Mouse (Mus musculus): ENCODE results near the gene Otof. TPM values are rescaled to one million over a fixed set of nuclear protein-coding genes. Genes with fewer than 3 reads are reported as not detected.
A peak's percentile ranks its signal among the peaks of the same experiment; 100 is the strongest.

Gene Otof
- 0.30 and 0.46 TPM in 2 replicates for polyA plus RNA-seq (2015; fragmentation: Nextera tagmentation; extraction: Ambion mirVana)

DNA sequence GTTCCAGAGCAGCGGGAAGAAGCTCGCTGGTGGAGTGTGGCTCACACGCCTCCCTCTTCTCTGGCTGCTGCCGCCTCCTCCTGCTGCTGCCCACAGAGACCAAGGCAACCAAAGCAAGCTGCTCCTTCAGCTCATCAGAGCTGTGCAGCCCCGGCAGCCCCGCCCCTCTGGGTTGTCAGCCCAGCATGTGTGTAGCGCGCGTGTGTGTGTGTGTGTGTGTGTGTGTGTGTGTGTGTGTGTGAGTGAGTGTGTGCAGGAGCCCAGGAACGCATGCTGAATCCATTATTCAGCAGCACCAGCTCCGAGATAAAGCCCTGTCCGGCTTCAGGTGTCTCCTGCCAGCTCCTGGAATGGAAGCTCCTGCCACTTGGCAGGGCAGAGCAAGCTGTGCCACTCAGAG, at the start of gene Otof:
Gene Otof, minus strand, starts transcription at position 112 of the 400 bp plus-strand sequence.
- no peaks in the 10 kb centered on the region for H3K36me3 ChIP-seq (ENCODE audit: control insufficient read depth, insufficient read depth, low read length)
- H3K27me3 ChIP-seq (ENCODE audit: control insufficient read depth, insufficient read depth, low read length): peaks cover 5% of the 10 kb centered on the region
- no peak within 1 kb of the TSS for H3K9ac ChIP-seq (ENCODE audit: low read length)
- H3K9me3 ChIP-seq (replicated peaks; ENCODE audit: control insufficient read depth, low read length): no peaks in the 10 kb centered on the region
- no peak within 1 kb of the TSS for H3K4me2 ChIP-seq (ENCODE audit: low read depth, low read length)
- ATAC-seq (ENCODE audit: insufficient read depth, low FRiP score): 0 out of 2 replicates have a peak, but pooled peaks have one; percentile 68
- 13% methylated on average over 12 of the region's 12 CpGs for WGBS
- H3K4me3 ChIP-seq (replicated peaks; ENCODE audit: low read length): no peak within 1 kb of the TSS
- peaks cover 16% of the 10 kb centered on the region for H3K4me1 ChIP-seq (ENCODE audit: control insufficient read depth, insufficient read depth, low read length)
- H3K27ac ChIP-seq (ENCODE audit: low read length): no peak within 1 kb of the TSS

- H3K27ac ChIP-seq (ENCODE audit: low read length): no peak overlapping the region
- WGBS: 61% methylated on average over 7 of the region's 7 CpGs
- no peaks in the 10 kb centered on the region for H3K27me3 ChIP-seq (ENCODE audit: control insufficient read depth, insufficient read depth, low read length)
- no peak for ATAC-seq (ENCODE audit: insufficient read depth, low FRiP score)
- no peak overlapping the region for H3K4me3 ChIP-seq (replicated peaks; ENCODE audit: low read length)
- no peaks in the 10 kb centered on the region for H3K9me3 ChIP-seq (replicated peaks; ENCODE audit: control insufficient read depth, low read length)
- H3K4me1 ChIP-seq (ENCODE audit: control insufficient read depth, insufficient read depth, low read length): peaks cover 3% of the 10 kb centered on the region; the same call in 1 of the 2 replicates
- no peaks in the 10 kb centered on the region for H3K36me3 ChIP-seq (ENCODE audit: control insufficient read depth, insufficient read depth, low read length)
- no peak overlapping the region for H3K9ac ChIP-seq (ENCODE audit: low read length)
- H3K4me2 ChIP-seq (ENCODE audit: low read depth, low read length): no peak overlapping the region
Measured at GRCm38 (mm10) chr5:30497299-30497698, 35.6 kb upstream of the Otof start.

DNA sequence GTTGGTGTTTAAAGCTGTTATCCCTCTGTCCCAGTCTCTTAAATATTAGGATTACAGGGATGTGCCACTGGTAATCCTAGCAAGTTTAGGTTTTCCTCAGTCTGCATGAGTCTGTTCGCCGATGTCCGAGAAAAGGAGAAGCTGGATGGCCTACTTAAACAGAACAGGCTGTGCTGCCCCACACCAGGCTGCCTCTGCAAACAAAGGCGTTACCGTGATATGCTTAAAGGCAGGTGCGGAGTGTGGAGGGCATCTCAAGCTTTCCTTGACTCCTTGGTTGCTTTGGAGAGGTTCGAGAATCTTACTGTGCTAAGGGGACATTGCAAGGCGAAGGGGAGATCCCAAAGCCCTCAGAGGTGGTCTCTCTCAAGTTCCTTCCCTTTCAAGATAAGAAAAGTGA, 35.1 kb upstream of the Otof start:
- no peak for ATAC-seq (ENCODE audit: insufficient read depth, low FRiP score)
- H3K4me2 ChIP-seq (ENCODE audit: low read depth, low read length): no peak overlapping the region
- 71% methylated on average over 8 of the region's 8 CpGs for WGBS
- no peaks in the 10 kb centered on the region for H3K36me3 ChIP-seq (ENCODE audit: control insufficient read depth, insufficient read depth, low read length)
- no peak overlapping the region for H3K4me3 ChIP-seq (replicated peaks; ENCODE audit: low read length)
- no peaks in the 10 kb centered on the region for H3K27me3 ChIP-seq (ENCODE audit: control insufficient read depth, insufficient read depth, low read length)
- H3K27ac ChIP-seq (ENCODE audit: low read length): no peak overlapping the region
- H3K9ac ChIP-seq (ENCODE audit: low read length): no peak overlapping the region
- no peaks in the 10 kb centered on the region for H3K9me3 ChIP-seq (replicated peaks; ENCODE audit: control insufficient read depth, low read length)
- peaks cover 3% of the 10 kb centered on the region; the same call in 1 of the 2 replicates for H3K4me1 ChIP-seq (ENCODE audit: control insufficient read depth, insufficient read depth, low read length)

DNA sequence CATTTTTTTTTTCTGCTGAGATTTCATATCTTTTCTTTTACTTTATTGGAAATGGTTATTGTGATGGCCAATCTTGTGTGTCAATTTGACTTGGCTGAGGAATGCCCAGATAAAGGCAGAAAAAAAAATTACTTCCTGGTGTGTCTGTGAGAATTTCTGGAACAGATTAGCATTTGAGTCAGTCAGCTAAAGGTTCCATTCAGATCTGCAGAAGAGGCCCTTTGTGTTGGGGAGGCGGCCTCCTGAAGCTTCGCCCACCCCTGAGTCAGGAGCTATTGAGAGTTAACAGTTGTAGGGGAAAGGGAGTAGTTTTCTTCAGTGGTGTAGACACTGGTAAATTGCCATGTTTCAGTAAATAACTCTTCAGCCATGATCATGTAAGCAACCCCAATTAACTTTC, 33.6 kb upstream of the Otof start:
- no peak overlapping the region for H3K4me2 ChIP-seq (ENCODE audit: low read depth, low read length)
- no peak overlapping the region for H3K9ac ChIP-seq (ENCODE audit: low read length)
- H3K36me3 ChIP-seq (ENCODE audit: control insufficient read depth, insufficient read depth, low read length): no peaks in the 10 kb centered on the region
- H3K4me3 ChIP-seq (replicated peaks; ENCODE audit: low read length): no peak overlapping the region
- H3K27ac ChIP-seq (ENCODE audit: low read length): peak overlapping the region; percentile 56; the same call in 1 of the 2 replicates
- no peaks in the 10 kb centered on the region for H3K27me3 ChIP-seq (ENCODE audit: control insufficient read depth, insufficient read depth, low read length)
- no peaks in the 10 kb centered on the region for H3K9me3 ChIP-seq (replicated peaks; ENCODE audit: control insufficient read depth, low read length)
- 54% methylated on average over 2 of the region's 2 CpGs for WGBS
- ATAC-seq (ENCODE audit: insufficient read depth, low FRiP score): peak; percentile 41; the same call in 1 of the 2 replicates
- H3K4me1 ChIP-seq (ENCODE audit: control insufficient read depth, insufficient read depth, low read length): peaks cover 8% of the 10 kb centered on the region; the same call in 1 of the 2 replicates

- Histone ChIP-seq H3K27me3 (ENCODE audit: control insufficient read depth, insufficient read depth, low read length) (no peaks in the 10 kb centered on the region), H3K27ac (ENCODE audit: low read length) (peak overlapping the region; percentile 56), H3K4me3 (replicated peaks; ENCODE audit: low read length) (no peak overlapping the region), H3K4me2 (ENCODE audit: low read depth, low read length) (no peak overlapping the region), H3K36me3 (ENCODE audit: control insufficient read depth, insufficient read depth, low read length) (no peaks in the 10 kb centered on the region), H3K9ac (ENCODE audit: low read length) (no peak overlapping the region), H3K9me3 (replicated peaks; ENCODE audit: control insufficient read depth, low read length) (no peaks in the 10 kb centered on the region), H3K4me1 (ENCODE audit: control insufficient read depth, insufficient read depth, low read length) (peaks cover 9% of the 10 kb centered on the region; the same call in 1 of the 2 replicates)
- WGBS: 55% methylated on average over 7 of the region's 7 CpGs
- no peak for ATAC-seq (ENCODE audit: insufficient read depth, low FRiP score)
Measured at GRCm38 (mm10) chr5:30494606-30495005, 32.9 kb upstream of the Otof start.

GRCm38 (mm10) chr5:30493723-30494122, 32.0 kb upstream of the Otof start:
- no peaks in the 10 kb centered on the region for H3K27me3 ChIP-seq (ENCODE audit: control insufficient read depth, insufficient read depth, low read length)
- no peak for ATAC-seq (ENCODE audit: insufficient read depth, low FRiP score)
- no peak overlapping the region for H3K4me3 ChIP-seq (replicated peaks; ENCODE audit: low read length)
- H3K4me1 ChIP-seq (ENCODE audit: control insufficient read depth, insufficient read depth, low read length): peaks cover 9% of the 10 kb centered on the region; the same call in 1 of the 2 replicates
- H3K27ac ChIP-seq (ENCODE audit: low read length): no peak overlapping the region
- no peaks in the 10 kb centered on the region for H3K36me3 ChIP-seq (ENCODE audit: control insufficient read depth, insufficient read depth, low read length)
- no peak overlapping the region for H3K4me2 ChIP-seq (ENCODE audit: low read depth, low read length)
- 63% methylated on average over 7 of the region's 7 CpGs for WGBS
- no peaks in the 10 kb centered on the region for H3K9me3 ChIP-seq (replicated peaks; ENCODE audit: control insufficient read depth, low read length)
- H3K9ac ChIP-seq (ENCODE audit: low read length): no peak overlapping the region

- peak; percentile 44; the same call in 1 of the 2 replicates for ATAC-seq (ENCODE audit: insufficient read depth, low FRiP score)
- peaks cover 6% of the 10 kb centered on the region; the same call in 1 of the 2 replicates for H3K4me1 ChIP-seq (ENCODE audit: control insufficient read depth, insufficient read depth, low read length)
- no peak overlapping the region for H3K4me2 ChIP-seq (ENCODE audit: low read depth, low read length)
- no peaks in the 10 kb centered on the region for H3K36me3 ChIP-seq (ENCODE audit: control insufficient read depth, insufficient read depth, low read length)
- peak overlapping the region; percentile 73 for H3K27ac ChIP-seq (ENCODE audit: low read length)
- no peaks in the 10 kb centered on the region for H3K9me3 ChIP-seq (replicated peaks; ENCODE audit: control insufficient read depth, low read length)
- H3K4me3 ChIP-seq (replicated peaks; ENCODE audit: low read length): no peak overlapping the region
- WGBS: 47% methylated on average over 5 of the region's 5 CpGs
- H3K27me3 ChIP-seq (ENCODE audit: control insufficient read depth, insufficient read depth, low read length): no peaks in the 10 kb centered on the region
- H3K9ac ChIP-seq (ENCODE audit: low read length): no peak overlapping the region
Measured at GRCm38 (mm10) chr5:30490845-30491244, 29.1 kb upstream of the Otof start.

DNA sequence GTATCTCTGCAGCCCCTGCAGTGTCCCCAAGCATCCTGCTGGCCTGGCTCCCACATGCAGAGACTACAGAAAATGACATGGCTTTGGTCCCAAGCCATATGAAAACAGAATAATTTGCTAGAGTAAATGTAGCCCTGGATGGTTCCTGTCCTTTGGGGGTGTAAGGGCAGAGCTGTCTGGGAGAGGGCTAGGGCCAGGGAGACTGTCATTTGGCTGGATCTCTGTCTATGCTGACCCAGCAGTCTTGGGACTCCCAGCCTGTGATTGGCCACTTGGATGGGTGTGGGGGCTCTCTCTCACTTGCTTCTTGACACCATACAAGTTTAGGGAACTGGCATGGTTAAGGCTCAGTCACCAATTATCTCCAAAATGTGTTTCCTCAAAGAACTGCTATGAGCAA, 28.5 kb upstream of the Otof start:
- Histone ChIP-seq H3K4me3 (replicated peaks; ENCODE audit: low read length) (no peak overlapping the region), H3K4me1 (ENCODE audit: control insufficient read depth, insufficient read depth, low read length) (peaks cover 8% of the 10 kb centered on the region), H3K27ac (ENCODE audit: low read length) (peak overlapping the region; percentile 73), H3K4me2 (ENCODE audit: low read depth, low read length) (no peak overlapping the region), H3K36me3 (ENCODE audit: control insufficient read depth, insufficient read depth, low read length) (no peaks in the 10 kb centered on the region), H3K27me3 (ENCODE audit: control insufficient read depth, insufficient read depth, low read length) (no peaks in the 10 kb centered on the region), H3K9ac (ENCODE audit: low read length) (no peak overlapping the region), H3K9me3 (replicated peaks; ENCODE audit: control insufficient read depth, low read length) (no peaks in the 10 kb centered on the region)
- ATAC-seq (ENCODE audit: insufficient read depth, low FRiP score): no peak

- no peak overlapping the region for H3K4me2 ChIP-seq (ENCODE audit: low read depth, low read length)
- no peaks in the 10 kb centered on the region for H3K27me3 ChIP-seq (ENCODE audit: control insufficient read depth, insufficient read depth, low read length)
- peaks cover 8% of the 10 kb centered on the region; the same call in 1 of the 2 replicates for H3K4me1 ChIP-seq (ENCODE audit: control insufficient read depth, insufficient read depth, low read length)
- no peak for ATAC-seq (ENCODE audit: insufficient read depth, low FRiP score)
- no peak overlapping the region for H3K4me3 ChIP-seq (replicated peaks; ENCODE audit: low read length)
- WGBS: 49% methylated on average over 6 of the region's 6 CpGs
- no peaks in the 10 kb centered on the region for H3K9me3 ChIP-seq (replicated peaks; ENCODE audit: control insufficient read depth, low read length)
- no peaks in the 10 kb centered on the region for H3K36me3 ChIP-seq (ENCODE audit: control insufficient read depth, insufficient read depth, low read length)
- H3K27ac ChIP-seq (ENCODE audit: low read length): peak overlapping the region; percentile 44; the same call in 1 of the 2 replicates
- H3K9ac ChIP-seq (ENCODE audit: low read length): no peak overlapping the region
Measured at GRCm38 (mm10) chr5:30485136-30485535, 23.4 kb upstream of the Otof start.
